Mouse (Mus musculus) induced T-regulatory cell, adult 2 months (primary cell): ENCODE data around the gene Cpa4.

Experiments used
- DNase-seq: peaks from one replicate; pipeline ENCODE4 v3.0.0-alpha.2; 2012; ENCODE audit warnings: low read depth

The Cpa4 gene

GRCm38 (mm10) chr6:30551644-30552580 is 16.3 kb upstream of the Cpa4 start:
- peak; percentile 26 for DNase-seq

GRCm38 (mm10) chr6:30552628-30553027 is 15.5 kb upstream of the Cpa4 start:
- no peak for DNase-seq

GRCm38 (mm10) chr6:30553381-30554010 is 14.7 kb upstream of the Cpa4 start:
- no peak for DNase-seq

DNA sequence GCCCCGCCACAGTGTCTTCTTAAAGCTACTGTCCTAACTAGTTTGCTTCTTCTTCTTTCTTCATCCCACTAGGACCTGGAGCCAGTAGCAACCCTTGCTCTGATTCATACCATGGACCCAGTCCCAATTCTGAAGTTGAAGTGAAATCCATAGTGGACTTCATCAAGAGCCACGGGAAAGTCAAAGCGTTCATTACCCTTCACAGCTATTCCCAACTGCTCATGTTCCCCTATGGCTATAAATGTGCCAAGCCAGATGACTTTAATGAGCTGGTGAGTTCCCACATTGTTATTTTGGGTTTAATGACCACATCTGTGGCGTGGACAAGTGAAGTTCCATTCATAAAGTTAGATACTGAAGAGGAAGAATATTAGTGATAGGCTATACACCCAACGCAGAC is 14.1 kb upstream of the Cpa4 start:
- no peak for DNase-seq

GRCm38 (mm10) chr6:30554621-30555170 is 13.5 kb upstream of the Cpa4 start:
- no peak for DNase-seq

GRCm38 (mm10) chr6:30556080-30556479 is 12.1 kb upstream of the Cpa4 start:
- DNase-seq = no peak

GRCm38 (mm10) chr6:30559726-30560125 is 8.4 kb upstream of the Cpa4 start:
- no peak for DNase-seq

GRCm38 (mm10) chr6:30562132-30562531 is 6.0 kb upstream of the Cpa4 start:
- no peak for DNase-seq

GRCm38 (mm10) chr6:30563575-30563974 is 4.6 kb upstream of the Cpa4 start:
- no peak for DNase-seq

DNA sequence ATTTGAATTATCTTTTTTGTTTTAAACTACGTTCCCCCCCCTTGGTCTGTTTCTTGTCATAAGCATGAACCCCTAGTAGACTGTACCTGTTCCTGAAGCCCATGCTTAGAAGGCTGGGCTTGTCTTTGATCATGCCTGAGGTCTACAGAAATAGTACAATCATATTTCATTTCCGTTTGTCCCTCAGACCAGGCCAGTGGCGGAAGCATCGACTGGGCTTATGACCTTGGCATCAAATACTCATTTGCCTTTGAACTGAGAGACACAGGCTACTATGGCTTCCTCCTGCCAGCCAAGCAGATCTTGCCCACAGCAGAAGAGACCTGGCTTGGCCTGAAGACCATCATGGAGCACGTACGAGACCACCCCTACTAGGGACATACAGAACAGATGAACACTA is 4.1 kb upstream of the Cpa4 start:
- DNase-seq = no peak

DNA sequence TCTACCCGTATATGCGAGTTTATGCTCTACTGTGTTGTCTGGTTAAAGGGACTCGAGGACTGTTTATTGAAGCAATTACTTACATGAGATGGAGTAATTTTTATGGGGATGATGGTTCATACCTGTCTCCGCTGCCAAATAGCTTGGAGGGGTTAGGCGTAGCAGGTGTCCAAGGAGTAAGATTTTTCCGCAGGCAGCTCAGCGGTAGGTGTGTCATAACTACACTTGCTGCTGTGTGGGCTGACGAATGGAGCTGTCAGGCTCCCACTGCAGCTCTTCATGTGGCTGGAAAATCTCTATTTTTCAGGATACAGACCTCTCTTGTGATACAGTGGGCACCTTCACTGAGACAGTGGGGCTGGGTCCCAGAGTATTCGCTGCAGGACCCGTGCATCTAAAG is 1.2 kb downstream of the Cpa4 start:
- DNase-seq = no peak

DNA sequence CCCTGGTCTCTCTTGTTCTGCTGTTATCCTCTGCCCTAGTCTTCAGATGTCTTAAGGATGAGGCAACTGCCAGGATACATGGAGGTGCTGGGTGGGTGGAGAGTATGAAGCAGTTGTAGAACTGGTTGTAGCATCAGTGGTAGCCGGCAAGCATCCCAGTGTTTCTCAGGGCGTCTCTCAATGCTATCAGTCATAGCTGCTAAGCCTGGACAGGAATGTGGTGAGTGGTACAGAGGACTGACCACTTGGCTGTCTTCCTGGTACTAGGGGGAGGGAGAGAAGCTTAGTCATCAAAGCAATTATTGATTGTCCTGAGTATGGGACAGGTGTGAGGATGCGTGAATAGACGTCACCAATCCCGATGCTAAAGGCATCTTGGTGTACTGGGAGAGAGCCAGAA is 1.8 kb downstream of the Cpa4 start:
- DNase-seq = no peak

GRCm38 (mm10) chr6:30572456-30573311 is 4.5 kb downstream of the Cpa4 start:
- DNase-seq = no peak

GRCm38 (mm10) chr6:30573380-30573779 is 5.2 kb downstream of the Cpa4 start:
- DNase-seq = no peak

GRCm38 (mm10) chr6:30574945-30575344 is 6.8 kb downstream of the Cpa4 start:
- DNase-seq = no peak

DNA sequence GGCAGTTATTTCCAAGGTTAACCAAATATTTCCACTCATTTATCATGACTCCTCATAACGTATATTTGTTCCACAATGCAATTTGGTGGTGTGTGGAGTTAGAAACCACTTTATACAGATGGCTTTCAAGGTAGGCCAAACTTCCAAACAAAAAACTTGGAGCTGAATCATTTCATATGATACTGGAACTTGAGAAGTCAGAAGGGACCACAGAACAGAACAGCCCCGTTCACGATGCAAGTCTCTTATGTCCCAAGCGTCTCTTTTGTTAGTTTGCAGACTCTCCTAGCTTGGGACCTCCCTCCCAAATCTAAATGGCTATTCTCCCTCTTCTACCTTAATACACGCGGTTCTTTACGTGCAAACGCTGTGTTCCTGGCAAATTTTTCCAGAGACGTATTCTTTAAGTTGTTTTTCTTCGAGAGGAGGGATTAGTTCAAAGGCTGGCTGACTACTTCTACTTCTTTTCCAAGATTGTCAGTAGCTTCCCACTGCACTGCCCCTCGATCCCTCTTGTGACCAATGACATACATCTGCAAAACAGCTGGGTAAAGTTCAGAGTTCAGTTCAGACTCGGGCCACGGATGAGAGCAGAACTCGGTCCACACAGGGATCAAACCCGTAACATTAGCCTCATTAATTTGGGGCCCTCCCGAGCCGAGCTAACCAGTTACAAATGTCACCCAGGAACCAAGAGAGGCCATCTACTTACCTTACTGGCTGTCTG is 8.5 kb downstream of the Cpa4 start:
- no peak for DNase-seq

DNA sequence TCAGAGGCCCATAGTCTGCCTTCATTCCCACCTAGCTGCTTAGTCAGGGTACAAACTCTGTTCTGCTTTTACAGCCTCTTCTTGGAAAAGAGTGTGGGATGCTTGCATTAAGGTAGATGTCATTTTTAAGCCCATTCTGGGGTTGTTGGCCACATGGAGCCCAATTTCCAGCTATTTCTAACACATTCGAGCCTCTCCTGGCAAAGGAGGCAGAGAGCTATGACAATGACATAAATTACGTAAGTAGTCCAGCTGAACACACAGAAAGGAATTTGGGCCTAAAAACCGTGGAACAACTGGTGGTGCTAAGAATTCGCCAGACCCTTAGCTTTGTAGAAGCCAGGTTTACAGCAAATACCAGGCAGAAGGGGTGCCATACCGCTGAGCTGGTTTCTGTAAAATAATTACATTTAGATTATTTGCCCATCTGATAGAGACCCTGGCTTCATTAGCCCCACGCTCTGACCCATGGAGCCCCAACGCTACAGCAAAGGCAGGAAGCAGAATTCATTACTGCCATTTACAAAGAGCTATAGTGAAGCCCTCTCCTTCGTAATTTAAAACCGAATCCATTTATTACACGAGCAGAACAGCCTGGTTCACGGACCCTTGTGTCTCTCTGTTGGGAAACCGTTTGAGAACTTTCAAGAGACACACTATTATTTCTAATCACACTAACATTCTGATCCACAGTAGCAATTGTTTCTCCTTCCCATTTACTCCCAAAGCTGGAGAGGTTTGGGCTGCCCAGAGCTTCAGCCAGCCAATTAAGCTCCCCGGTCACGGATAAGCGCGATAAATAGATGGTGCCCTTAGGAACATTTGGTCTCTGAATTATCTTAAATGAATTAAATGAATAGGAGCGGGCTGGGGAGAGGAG is 12.0 kb downstream of the Cpa4 start:
- no peak for DNase-seq

DNA sequence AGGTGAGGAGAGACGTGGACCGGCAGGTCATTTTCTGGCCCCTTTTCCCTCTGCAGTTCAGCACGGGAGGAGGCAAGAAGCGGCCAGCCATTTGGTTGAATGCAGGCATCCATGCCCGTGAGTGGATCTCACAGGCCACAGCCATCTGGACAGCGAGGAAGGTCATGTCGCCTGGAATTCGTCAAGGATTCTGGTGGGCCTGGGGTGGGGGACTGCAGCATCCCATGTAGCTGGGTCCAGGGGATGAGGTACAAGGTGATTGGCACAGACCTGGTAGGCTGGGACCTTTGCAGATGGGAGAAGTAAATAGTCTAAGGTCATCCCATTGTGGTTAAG is 12.6 kb downstream of the Cpa4 start:
- DNase-seq = no peak

DNA sequence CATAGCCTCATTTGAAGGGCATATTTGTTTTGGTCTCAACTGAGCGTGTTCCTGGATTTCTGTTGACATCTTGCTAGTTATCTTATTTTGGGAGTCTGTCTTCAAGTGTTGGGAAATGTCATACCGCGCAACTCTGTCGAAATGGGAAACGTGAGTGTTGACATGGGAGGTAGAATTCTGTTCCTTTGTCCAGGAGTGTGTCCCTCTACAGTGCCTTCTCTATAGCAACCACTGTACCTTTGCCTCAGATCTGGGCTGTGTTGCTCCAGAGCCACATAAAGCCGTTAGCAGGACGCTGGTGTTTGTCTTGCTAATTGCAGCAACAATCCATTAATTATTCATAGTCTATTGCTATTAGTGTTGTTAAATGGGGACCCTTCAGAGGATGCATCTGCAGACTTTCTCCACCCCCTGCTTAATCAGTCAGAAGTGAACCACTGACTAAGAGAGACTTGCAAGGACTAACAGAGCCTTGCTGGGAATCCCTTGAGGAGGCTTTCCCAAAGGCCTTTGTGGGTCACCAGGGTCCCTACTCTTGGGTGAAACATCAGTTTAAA is 18.8 kb downstream of the Cpa4 start:
- no peak for DNase-seq

DNA sequence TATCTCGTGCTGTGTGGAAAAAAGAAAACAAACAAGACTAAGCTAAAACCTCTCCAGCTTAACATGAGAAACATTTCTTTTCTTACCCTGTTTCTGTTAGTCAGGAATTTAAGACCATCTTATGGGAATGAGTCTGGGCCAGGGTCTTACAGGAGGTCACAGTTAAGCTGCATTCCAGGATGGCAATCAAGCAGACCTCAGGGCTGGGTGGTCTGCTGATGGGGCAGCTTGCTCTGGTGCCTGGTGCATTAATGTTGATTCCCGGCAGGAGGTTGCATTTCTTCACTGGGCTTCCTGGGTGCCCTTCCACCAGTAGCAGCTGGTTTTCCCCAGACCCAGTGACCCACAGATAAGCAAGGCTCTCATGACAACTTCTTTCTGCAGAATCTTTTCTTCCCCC is 21.6 kb downstream of the Cpa4 start:
- DNase-seq = no peak
